Mouse (Mus musculus): ENCODE measurements around the gene 2310022B05Rik.

2310022B05Rik gene

GRCm38 (mm10) chr8:124657961-124658360 is 5.2 kb downstream of the 2310022B05Rik start:
- DNase-seq, result no peak

GRCm38 (mm10) chr8:124653568-124654475 is 9.3 kb downstream of the 2310022B05Rik start:
- DNase-seq, result no peak

- no peak for DNase-seq
Observed at GRCm38 (mm10) chr8:124652546-124652945, 10.6 kb downstream of the 2310022B05Rik start.

- DNase-seq, result no peak
Observed at GRCm38 (mm10) chr8:124651776-124652175, 11.4 kb downstream of the 2310022B05Rik start.

GRCm38 (mm10) chr8:124648311-124648710 is 14.9 kb downstream of the 2310022B05Rik start:
- DNase-seq, result no peak

GRCm38 (mm10) chr8:124643540-124644339 is 19.4 kb downstream of the 2310022B05Rik start:
- no peak for DNase-seq

GRCm38 (mm10) chr8:124641599-124641998 is 21.6 kb downstream of the 2310022B05Rik start:
- DNase-seq, result no peak

- no peak for DNase-seq
Observed at GRCm38 (mm10) chr8:124635247-124635502, 28.0 kb downstream of the 2310022B05Rik start.

GRCm38 (mm10) chr8:124634411-124635246 is 28.5 kb downstream of the 2310022B05Rik start:
- DNase-seq, result no peak

GRCm38 (mm10) chr8:124633001-124633703 is 30.0 kb downstream of the 2310022B05Rik start:
- no peak for DNase-seq

GRCm38 (mm10) chr8:124631966-124632365 is 31.2 kb downstream of the 2310022B05Rik start:
- DNase-seq, result no peak

- DNase-seq, result no peak
Observed at GRCm38 (mm10) chr8:124630891-124631290, 32.3 kb downstream of the 2310022B05Rik start.

- no peak for DNase-seq
Observed at GRCm38 (mm10) chr8:124630489-124630888, 32.7 kb downstream of the 2310022B05Rik start.

GRCm38 (mm10) chr8:124626251-124626650 is 36.9 kb downstream of the 2310022B05Rik start:
- DNase-seq, result no peak

- DNase-seq, result no peak
Observed at GRCm38 (mm10) chr8:124621255-124621654, 41.9 kb downstream of the 2310022B05Rik start.

- no peak for DNase-seq
Observed at GRCm38 (mm10) chr8:124618252-124618651, 44.9 kb downstream of the 2310022B05Rik start.

- DNase-seq, result peak; percentile 69
Observed at GRCm38 (mm10) chr8:124617266-124617869, 45.8 kb downstream of the 2310022B05Rik start.

- DNase-seq, result no peak
Observed at GRCm38 (mm10) chr8:124614325-124614724, 48.8 kb downstream of the 2310022B05Rik start.

- DNase-seq, result no peak
Observed at GRCm38 (mm10) chr8:124608972-124609353, 54.2 kb downstream of the 2310022B05Rik start.

- DNase-seq, result peak; percentile 26
Observed at GRCm38 (mm10) chr8:124608239-124608971, 54.8 kb downstream of the 2310022B05Rik start.

- peak; percentile 23 for DNase-seq
Observed at GRCm38 (mm10) chr8:124604066-124604465, 59.1 kb downstream of the 2310022B05Rik start.
